Mouse (Mus musculus): ENCODE measurements around the gene Tmem247.
A peak's percentile ranks its signal among the peaks of the same experiment; 100 is the strongest.

The Tmem247 gene

DNA sequence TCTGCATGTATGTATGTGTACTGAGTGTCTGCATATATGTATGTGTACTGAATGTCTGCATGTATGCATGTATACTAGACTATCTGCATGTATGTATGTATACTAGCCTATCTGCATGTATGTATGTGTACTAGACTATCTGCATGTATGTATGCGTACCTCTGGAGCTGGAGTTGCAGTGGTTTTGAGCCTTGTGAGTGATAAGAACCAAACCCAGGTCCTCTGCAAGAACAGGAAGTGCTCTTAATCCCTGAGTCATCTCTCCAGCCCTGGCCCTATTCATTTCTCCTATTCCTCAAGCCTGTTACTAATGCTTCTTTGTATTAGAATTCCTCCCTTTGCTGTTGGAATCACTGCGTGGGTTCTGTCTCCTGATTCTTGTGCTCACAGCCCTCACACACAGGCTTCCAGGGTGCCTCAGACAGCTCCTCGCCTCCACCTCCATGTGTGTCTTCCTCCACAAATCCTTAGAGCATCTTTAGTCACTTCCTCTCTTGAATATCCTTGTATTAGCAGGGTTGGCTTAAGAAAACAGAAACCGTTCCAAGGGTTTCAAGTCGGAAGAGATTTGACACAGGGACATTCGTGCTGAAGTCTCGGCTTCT, 4.0 kb upstream of the Tmem247 start:
- no peak for DNase-seq (ENCODE audit: low read depth in 1 of 2, low spot score in 2 of 2)

DNA sequence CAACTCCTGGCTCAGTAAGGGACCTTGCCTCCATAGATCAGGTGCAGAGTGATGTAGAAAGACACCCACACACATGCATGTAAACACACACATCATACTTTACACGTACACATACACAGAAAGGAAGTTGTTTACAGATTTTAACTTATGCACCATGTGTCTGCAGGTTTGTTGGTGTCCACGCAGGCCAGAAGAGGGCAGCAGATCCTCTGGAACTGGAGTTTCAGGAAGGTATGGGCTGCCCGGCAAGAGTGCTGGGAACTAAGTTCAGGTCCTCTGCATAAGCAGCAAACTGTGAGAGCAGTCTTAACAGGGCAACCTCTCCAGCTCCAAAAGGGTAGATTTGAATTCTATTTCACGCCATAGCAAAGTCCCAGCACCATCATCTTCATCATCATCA, 1.6 kb upstream of the Tmem247 start:
- DNase-seq (ENCODE audit: low read depth in 1 of 2, low spot score in 2 of 2), result no peak

DNA sequence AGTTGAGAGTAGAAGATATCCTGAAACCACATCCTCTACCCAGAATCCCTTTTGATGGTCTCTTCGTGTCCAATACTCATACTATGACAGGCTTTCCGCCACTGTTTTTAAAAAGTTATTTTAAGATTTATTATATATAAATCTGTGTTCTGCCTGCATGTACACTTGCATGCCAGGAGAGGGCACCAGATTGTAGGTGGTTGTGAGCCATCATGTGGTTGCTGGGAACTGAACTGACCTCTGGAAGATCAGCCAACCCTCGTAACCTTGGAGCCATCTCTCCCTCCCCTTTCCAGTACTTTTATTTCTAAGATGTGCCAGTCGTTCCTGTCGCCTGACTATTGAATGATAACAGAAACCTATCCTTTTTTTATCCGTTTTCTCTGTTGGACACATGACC, 1.6 kb downstream of the Tmem247 start:
- no peak for DNase-seq (ENCODE audit: low read depth in 1 of 2, low spot score in 2 of 2)

DNA sequence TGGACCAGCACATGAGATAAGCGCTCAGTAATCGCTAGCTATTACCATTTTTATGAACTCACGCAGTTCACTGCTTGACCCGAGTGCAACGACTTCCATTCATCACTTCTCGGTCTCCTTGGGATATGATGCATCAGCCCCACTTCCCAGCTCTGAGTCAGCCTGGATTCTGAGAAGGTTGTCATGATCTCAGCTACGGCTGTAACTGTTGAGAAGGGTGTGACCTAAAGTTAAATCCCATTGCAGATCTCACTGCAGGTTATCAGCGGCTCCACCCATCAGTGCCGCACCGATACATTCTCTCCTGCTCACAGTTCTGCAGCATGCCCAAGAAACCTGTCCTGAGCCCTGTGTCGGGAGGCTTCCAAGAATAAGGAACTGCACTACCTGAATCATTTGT, 2.6 kb downstream of the Tmem247 start:
- no peak for DNase-seq (ENCODE audit: low read depth in 1 of 2, low spot score in 2 of 2)

DNA sequence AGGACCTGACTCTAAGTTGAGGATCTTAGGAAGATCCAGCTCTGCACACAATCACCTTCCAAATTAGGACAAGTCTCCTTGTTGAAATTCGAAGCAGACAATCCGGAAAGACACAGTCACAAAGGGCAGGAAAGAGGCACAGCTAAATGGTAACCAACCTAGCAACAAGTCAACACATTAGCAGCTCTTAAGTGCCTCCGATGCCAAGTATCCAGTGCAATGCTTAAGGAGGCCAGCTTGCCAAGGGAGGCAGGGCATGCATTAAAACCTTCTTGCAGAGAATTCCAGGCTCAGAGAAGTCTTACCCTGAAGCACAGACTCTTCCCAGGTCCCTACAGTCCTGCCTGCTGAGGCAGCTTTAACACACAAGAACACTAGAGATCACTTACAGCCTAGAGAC, 7.5 kb downstream of the Tmem247 start:
- DNase-seq (ENCODE audit: low read depth in 1 of 2, low spot score in 2 of 2), result no peak

DNA sequence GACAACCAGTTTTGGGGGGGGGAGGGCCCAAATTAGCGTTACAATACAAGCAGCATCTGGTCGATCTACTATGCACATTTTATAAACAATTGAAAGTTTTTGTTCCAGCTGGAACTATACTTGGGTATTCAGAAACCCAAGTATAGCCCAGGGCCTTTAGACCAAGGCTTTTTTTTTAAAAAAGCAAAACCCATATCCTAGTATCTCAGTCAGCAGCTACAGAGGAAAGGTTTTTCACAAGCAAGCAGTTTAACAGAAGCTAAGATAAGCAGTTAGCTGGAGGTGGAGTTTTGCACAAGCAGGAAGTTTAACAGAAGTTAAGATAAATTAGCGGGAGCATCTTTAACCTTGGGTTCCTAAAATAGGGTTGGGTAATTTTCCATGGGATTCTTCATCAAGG, 9.7 kb downstream of the Tmem247 start:
- no peak for DNase-seq (ENCODE audit: low read depth in 1 of 2, low spot score in 2 of 2)

DNA sequence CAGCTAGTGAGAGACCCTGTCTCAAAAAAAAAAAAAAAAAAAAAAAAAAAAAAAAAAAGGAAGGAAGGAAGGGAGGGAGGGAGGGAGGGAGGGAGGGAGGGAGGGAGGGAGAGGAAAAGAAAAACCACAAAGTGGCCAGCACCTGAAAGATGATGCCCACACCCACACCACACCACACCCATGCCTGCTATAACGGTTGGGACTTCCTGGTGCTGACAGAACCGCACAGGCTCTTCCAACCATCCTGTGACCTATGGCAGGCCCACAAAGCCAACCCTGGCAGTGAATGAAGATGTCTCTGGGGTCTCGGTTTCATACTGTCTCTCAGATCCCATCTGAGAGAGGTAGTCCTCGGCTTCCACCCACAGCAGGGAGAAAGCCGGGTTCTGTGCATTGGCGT, 12.2 kb downstream of the Tmem247 start:
- DNase-seq (ENCODE audit: low read depth in 1 of 2, low spot score in 2 of 2), result no peak

DNA sequence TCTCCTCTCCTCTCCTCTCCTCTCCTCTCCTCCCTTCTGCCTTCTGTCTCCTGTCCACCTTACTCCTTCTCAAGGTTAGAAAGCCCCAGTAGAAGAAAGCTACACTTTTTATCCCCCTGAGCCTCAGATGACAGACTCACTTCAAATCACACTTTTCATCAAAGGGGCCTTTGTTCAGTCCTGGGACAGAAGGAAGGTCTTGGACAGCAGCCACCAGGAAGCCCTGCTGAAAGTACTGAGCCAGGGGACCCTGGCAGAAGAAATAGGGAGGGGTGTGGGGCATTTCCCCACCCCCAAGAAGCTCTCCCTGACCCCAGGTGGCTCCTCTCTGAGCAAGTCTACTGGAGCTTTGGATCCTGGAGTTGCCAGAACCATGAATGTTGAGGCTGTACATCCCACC, 12.8 kb downstream of the Tmem247 start:
- DNase-seq (ENCODE audit: low read depth in 1 of 2, low spot score in 2 of 2), result no peak

DNA sequence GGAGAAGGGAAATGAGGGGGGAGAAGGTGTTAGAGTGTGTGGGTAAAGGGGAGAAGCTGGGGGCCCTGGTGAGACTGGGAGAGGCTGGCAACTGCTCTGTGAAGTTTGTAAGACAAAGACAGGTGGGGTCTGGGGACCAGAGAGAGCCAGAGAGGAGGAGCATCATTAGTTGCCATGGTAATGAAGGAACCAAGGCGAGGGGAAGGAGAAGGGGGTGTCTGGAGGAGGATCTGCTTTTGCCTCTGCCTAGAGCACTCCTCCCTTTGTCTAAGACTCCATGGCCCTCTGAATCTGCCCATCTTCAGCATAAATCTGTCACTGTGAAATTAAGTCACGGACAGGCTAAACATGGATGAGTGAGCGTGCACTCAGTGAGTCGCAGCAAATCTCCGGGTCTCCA, 15.7 kb downstream of the Tmem247 start:
- DNase-seq (ENCODE audit: low read depth in 1 of 2, low spot score in 2 of 2), result no peak

DNA sequence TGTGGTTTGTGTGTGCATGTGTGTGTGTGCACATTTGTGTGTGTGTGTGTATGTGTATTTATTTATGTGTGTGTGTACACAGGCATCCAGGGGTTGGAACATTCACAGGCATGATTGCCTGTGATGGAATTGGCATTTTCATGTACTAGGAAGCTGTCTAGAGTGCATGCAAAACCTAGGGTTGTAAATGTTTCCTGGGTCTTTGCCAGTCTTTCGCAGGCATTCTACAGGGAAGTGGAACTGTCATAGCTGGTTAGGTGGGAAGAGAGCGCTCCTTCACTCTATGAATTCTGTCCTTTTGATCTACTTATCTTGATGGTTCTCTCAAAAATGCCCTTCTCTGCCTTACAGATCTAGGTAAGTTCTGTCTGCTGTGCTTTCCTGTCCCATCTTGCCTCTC, 19.9 kb downstream of the Tmem247 start:
- DNase-seq (ENCODE audit: low read depth in 1 of 2, low spot score in 2 of 2), result no peak

DNA sequence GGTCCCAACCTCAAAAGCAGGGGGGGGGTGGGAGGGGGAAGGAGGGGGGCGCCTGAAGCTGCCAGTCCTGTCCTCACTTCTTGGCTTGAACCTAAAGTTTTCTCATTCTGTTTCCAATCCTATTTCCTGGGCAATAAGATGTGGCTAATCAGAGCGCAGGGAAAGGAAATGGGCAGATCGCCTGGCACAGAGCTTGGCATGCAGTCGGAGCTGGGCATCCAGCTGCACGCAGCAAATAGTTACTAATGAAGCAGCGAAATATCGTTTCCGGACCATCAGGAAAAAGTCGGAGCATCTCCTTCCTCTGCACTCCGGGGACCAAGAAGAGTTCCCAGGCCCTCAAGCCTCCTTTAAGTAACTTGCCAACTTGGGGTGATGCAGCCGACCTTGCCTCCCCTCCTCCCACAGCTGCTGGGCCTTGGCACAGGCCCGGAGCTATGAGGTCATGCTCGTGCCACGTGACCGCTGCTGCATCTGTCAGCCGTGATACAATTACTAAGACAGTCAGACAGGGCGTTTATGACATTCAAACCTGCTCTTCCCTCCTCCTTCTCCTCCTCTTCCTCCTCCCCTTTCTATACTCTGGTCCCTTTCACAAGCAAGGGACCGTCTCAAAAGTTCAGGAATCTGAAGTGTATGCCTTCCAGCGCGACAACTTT, 20.5 kb downstream of the Tmem247 start:
- DNase-seq (ENCODE audit: low read depth in 1 of 2, low spot score in 2 of 2), result peak in 1 of 2 experiments; percentile 39

DNA sequence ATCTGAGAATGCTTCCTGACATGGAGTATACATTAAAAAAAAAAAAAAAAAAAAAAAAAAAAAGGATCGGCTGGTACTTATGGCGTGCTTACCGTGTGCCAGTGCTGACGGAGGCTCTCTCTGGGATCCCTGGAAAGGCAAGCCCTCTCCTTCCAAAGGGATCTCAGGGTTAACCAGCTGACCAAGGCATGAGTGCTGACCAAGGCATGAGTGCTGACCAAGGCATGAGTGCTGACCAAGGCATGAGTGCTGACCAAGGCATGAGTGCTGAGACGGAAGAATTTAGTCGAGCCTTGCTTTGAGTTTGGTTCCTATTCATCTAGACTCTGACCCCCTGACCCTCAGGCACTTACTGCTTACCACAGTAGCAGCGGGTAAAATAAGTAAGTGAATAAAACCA, 21.5 kb downstream of the Tmem247 start:
- DNase-seq (ENCODE audit: low read depth in 1 of 2, low spot score in 2 of 2), result no peak

DNA sequence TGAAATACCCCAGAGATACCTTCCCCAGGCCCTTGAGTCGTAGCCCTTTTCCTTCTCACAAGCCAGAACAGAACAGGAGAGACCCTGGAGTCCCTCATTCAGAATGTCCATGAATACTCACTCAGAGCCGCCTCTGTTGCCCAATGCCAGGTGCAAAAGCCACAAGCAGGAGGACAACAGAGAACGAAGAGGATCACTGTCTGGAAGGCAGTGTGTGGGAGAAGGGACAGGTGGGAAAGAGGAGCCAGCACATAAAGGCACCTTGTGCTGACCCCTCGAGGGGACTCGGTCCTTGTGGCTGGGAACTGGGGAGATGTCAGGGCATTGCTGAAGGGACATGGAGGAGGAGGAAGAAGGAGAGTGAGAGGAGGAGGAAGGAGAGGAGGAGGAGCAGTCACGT, 25.0 kb downstream of the Tmem247 start:
- no peak for DNase-seq (ENCODE audit: low read depth in 1 of 2, low spot score in 2 of 2)

DNA sequence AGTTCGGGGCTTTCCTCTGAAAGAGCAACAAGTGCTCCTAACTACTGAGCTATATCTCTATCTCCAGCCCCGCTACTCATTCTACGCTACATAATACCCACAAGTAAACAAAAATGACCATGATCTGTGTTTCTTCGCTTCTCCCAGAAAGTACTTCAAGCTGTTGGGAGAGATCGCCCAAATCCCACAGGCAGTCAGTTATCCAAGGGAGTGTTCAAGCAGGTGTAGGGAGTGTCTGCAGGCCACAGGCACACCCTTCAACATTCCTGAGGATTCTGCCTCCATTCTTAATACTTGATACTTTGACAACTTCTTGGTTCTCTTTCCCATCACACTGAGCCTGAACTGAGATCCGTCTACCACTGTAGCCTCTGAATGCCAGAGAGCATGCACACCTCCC, 26.0 kb downstream of the Tmem247 start:
- DNase-seq (ENCODE audit: low read depth in 1 of 2, low spot score in 2 of 2), result no peak

DNA sequence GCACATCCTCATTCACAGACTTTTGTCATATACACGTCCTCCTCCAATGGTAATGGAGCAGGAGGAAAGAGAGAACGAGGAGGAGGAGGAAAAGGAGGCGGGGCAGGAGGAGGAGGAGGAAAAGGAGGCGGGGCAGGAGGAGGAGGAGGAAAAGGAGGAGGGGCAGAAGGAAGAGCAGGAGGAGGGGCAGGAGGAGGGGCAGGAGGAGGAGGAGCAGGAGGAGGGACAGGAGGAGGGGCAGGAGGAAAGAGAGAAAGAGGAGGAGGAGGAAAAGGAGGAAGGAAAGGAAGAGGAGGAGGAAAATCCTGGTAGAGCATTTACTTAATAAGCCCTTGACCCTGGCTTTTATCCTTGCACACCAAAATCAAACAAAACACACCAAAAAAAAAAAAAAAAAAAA, 28.9 kb downstream of the Tmem247 start:
- no peak for DNase-seq (ENCODE audit: low read depth in 1 of 2, low spot score in 2 of 2)

DNA sequence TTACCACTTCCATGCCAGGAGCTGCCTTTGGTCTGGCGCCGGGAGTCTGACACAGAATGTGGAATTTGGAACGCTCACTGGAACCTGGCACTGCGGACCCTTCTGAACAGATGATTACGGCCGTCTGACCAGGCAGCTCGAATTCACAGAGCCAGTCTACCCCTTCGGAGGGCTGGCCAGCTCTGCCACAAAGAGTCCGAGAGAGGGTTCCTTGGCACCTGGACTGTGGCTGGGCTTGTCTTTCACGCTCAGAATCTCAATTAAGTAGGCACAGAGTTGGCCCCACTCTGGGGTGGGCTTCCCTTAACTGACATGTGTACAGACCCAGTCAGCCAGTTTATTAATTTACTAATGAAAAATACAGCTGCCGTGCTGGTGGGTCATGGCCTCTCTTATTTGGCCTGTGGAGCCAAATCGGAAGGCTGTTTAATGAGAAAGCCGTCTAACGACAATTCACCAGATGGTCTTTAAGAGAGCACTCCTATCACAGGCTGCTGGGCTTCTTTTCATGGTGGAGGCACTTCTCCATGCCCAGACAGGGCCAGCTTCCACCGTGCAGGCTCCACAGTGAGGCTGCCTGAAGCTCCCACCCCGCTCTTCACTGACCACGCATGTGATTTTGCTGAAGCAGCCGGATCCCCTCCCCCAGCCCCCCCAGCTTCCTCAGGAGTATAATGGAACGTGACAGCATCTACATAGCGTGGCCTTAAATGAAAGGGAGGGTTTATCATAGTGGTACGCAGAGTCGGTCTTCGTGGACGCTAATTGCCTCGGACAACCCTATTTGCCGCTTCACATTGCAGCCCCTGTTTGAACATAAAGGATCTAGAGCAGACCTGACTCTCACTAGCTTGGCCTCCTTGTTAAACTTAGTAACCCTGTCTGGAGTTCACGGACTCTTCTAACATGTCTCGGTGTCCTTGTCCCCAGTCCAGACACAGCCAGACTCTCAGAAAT, 31.0 kb downstream of the Tmem247 start, which contains the start of gene Atp6v1e2:
Atp6v1e2 (minus strand) TSS at position 58 of the 957 bp plus-strand sequence.
- DNase-seq (ENCODE audit: low read depth in 1 of 2, low spot score in 2 of 2), result no peak

DNA sequence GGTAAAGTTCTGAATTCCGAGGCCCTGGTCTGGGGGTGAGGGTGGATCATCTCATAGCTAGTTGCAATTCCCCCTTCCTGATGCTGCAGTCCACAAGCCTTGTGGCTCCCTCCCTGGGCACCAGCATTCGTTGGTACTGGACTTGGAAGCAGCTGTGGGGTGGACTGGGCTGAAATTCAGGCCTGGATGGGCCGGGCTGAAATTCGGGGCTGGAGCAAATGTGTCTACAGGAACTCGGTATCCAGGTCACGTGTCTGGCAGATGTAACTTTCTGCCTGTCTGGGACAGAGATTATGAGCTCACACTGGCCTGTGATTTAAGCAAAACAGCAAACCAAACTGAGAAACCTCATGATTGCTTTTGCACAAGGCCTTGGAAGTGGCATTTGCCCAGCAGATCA, 31.7 kb downstream of the Tmem247 start:
- no peak for DNase-seq (ENCODE audit: low read depth in 1 of 2, low spot score in 2 of 2)

DNA sequence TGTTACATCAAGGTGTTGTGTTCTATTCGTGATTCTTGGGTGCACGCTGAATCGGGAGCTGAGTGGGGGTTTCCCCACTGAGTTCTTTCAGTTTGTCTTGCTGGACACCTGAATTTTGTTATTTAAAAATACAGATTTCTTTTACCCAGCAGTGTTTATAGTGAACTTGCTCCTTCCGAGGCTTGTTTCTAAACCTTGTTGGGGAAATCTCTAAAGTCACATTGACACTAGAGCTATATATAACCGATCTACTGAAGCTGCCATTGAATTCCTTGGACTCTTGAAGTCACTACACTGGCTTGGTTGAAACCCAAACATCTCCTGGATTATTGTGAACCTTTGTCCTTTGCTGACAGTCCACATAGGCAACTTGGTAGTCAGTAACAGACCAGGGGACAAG, 40.1 kb downstream of the Tmem247 start:
- no peak for DNase-seq (ENCODE audit: low read depth in 1 of 2, low spot score in 2 of 2)

DNA sequence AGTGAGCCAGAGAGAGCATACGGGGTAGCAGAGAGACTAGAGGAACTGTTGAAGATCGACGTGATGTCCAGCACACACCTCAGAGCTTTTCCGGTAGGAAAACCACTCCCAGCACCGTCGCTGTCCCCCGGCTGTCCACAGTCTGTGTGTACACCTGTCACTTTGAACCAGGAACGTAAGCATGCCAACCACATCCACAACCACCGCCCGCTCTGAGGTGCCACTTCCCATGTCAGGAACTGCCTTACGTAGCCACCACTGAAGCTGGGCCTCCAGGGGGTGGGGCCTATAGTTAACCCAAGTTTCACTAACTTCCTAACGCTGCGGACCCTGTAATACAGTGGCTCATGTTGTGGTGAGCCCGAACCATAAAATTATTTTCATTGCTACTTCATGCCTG, 40.8 kb downstream of the Tmem247 start:
- no peak for DNase-seq (ENCODE audit: low read depth in 1 of 2, low spot score in 2 of 2)

DNA sequence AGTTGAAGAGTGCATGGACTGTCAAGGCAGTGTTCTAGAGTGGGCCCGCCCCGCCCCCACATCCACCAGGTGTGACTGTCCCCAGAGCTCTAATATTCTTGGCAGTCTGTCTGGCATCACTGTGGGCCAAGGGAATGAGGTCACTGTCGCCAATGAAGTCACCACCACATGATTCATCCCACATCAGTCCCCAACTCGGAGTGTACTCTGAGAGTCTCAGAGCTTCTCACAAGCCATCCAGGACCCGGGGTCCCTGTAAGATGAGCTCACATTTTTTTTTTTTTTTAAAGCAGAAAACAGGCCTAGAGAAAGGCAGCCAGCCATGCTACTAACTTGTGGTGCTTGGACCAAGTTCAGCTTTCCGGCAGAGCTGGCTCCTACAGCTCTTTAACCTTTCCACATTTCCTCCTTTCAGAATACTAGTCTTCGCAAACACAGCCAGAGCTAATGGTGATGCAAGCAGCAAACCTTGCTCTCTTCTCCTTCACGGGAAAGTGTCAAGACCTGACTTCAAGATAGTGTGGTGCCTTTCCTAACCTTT, 44.2 kb downstream of the Tmem247 start:
- no peak for DNase-seq (ENCODE audit: low read depth in 1 of 2, low spot score in 2 of 2)

DNA sequence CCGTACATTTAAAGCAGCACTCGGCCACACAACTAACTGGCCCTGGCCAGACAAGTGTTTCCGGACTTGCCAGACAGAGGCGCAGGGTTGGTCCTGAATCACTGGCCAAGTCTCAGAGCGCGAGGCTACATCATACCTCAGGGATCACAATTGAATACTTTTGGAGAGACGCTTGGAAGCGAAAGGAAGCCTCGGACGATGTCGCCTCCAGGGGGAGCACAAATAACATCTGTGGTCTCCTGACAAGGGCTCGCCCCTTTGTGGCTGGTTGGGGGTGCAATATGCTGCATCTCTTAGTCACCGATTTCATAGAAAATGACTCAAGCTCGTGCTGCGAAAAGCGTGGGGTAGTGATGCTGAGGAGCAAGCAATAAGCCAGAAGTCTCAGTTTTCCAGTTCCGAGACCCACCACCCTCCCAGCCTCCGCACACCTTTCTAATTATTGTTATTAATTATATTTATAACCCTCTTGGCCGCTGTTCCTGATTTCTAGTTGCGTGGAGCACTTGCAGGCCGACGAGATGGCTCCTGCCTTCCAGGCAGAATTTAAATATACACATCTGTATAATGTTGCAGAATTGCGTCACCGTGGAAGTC, 45.2 kb downstream of the Tmem247 start:
- peak in 1 of 2 experiments; percentile 86 for DNase-seq (ENCODE audit: low read depth in 1 of 2, low spot score in 2 of 2)
